Mouse (Mus musculus) adipocyte (in vitro differentiated cells): ENCODE data around the gene Arf5.

Source experiments
- DNase-seq: peaks from one replicate; pipeline ENCODE4 v3.0.0-alpha.2; 2016; ENCODE audit warnings: low spot score

Gene Arf5

DNA sequence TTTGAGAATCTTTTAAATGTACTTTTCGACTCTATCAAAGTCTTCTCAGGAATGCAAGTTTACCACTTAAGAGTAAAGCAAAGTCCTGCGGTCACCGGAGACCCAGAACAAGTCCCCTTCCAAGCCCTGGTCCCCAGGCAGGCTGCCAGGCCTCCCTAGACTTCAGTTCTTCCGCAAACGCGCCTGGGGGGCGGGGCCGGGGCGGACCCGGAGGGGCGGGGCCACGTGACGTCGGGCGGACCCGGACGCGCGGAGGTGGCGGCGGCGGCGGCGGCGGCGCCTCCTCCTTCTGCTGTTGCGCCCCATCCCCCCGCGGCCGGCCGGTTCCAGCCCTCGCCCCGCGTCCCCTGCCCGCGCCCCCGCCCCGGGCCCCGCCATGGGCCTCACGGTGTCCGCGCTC is at the start of gene Arf5:
Gene Arf5 (plus strand): TSS at position 248 of the 400 bp plus-strand sequence.
- DNase-seq = peak; percentile 94

GRCm38 (mm10) chr6:28381983-28382382 is 41.4 kb upstream of the Arf5 start:
- peak; percentile 62 for DNase-seq

GRCm38 (mm10) chr6:28385169-28385568 is 38.2 kb upstream of the Arf5 start:
- no peak for DNase-seq

GRCm38 (mm10) chr6:28389038-28389437 is 34.3 kb upstream of the Arf5 start:
- no peak for DNase-seq

DNA sequence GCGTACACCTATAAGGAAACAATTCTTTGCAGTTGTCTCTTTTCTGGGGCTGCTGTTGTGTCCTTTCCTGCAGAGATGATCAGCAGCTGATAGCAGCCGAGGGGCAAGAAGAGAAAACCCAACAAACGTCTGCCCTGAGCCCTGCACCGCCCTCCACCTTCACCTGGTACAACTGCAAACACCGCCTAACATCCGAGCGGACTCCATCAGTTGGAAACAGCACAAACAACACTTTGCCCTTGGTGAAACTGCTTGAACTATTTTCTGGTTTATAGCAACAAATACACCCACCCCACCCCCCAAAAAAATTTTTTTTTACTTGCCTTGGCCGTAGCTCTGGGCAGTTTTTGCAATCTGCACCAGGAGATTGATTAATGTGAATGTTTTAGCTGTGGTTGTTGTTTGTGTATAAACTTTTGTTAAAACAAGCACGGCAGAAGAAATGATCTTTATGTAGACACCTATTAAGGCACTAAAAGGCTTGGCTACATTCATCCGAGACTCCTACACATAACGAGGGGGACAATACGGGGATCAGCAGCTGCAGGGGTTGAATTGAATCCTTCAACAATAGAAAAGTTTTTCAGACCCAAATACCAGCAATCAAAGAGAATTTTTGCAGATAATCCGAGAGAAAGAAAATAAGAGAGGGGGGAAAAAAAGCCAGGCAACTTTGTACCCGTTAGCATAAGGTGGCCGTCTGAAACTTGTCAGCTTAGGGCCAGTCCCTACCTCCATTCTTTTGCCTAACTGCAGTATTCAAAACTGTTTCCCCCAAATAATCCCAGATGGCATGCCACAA is 27.1 kb upstream of the Arf5 start:
- no peak for DNase-seq

- no peak for DNase-seq
Measured at GRCm38 (mm10) chr6:28396853-28397457, 26.4 kb upstream of the Arf5 start.

GRCm38 (mm10) chr6:28397681-28398203 is 25.6 kb upstream of the Arf5 start, which contains the start of gene Zfp800:
Zfp800 (minus strand) TSS chr6:28398005.
- no peak for DNase-seq

- no peak for DNase-seq
Measured at GRCm38 (mm10) chr6:28398726-28399125, 24.6 kb upstream of the Arf5 start.

GRCm38 (mm10) chr6:28399791-28400190 is 23.6 kb upstream of the Arf5 start:
- no peak for DNase-seq

- DNase-seq = no peak
Measured at GRCm38 (mm10) chr6:28410053-28410452, 13.3 kb upstream of the Arf5 start.

DNA sequence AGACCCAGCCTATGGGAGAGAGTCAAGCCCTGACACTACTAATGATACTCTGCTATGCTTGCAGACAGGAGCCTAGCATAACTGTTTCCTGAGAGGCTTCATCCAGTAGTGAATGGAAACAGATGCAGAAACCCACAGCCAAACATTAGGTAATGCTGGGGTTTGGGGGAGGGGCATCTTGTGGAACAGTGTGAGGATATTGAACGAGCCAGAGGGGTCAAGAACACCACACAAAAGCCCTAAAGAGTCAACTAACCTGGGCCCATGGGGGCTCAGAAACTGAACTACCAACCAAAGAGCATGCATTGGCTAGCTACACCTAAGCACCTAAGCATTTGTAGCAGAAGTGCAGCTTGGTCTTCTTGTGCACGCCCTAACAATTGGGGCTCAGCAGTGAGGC is 12.1 kb upstream of the Arf5 start:
- DNase-seq = no peak

DNA sequence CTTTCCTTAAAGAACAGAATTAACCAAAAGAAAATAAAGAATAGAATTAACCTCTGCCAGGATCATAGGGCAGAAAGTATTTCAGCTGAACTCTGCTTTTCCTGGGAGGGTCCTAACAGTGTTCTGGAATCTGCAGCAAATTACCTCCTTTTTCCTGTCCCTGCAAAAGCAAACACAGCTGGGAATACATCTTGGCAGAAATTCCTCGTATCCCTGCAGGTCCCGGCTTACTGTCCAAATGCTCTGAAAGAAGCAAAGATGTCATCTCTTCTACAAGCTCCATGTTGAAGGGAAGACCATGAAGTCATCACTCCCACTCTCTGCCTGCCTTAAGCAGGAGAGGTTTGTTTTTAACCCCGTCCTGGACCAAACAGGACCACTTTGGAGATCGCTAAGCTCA is 6.4 kb upstream of the Arf5 start:
- DNase-seq = no peak

DNA sequence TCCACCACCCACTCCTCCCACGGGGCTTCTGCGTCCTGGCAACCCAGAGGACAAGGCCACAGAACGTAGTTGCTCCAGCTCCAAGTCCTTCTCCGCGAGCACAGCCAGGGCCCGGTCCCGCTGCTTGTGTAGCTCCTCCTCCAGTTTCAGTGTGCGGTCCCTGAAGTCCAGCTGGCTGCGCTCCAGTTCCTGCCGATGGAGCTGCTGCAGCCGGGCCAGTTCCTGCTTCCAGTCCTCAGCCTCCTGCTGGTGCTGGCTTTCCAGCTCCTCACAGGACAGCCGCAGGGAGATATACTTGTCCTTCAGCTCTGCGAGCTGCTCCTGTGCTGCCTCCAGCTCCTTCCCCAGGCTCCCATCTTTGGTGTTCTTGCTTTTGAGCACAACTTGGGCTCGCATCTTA is 4.9 kb upstream of the Arf5 start:
- DNase-seq = peak; percentile 35

GRCm38 (mm10) chr6:28419673-28420072 is 3.7 kb upstream of the Arf5 start:
- DNase-seq = peak; percentile 55

DNA sequence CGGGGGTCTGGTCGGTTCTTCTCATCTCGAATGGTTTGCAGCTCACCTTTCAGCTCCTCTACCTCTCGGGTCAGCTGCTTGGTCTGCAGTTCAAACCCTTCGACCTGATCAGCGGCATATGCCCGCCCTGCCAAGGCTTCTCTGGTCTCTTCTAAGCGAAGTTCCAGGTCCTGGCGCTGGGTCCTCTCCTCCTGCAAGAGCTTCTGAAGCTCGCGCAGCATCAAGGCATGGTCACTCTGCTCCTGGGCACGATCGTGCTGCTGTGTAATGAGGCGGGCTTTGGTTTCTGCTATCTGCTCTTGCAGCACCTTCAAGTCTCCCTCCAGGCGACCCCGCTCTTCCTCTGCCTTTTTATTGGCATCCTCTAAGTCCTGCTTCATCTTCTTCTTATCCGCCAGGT is 3.0 kb upstream of the Arf5 start:
- DNase-seq = no peak

GRCm38 (mm10) chr6:28420865-28421264 is 2.5 kb upstream of the Arf5 start:
- DNase-seq = no peak

DNA sequence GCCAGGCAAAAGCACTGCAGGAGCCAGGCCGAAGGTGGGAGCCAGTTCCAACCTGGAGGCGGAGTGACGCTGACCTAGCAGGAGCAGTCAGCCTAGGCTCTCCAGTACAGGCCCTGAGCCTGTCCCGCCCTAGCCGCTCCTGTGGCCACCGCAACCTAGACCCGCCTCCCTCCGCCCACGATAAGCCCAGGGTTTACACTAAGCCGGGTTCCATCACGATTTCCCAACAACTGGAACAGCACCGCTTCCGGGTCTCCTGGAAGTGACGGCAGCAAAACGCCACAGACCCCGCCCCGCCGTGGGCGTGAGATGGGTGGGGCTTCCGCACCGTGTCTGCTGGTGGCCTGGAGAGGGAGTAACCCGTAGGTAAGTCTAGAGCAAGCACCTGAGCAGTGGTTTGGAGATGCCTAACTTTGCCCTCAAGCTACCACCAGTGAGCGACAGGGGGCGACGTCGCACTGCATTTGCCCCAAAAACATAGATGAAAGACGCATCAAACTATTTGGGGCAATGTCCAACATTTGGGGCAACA is 1.8 kb upstream of the Arf5 start:
- peak; percentile 99 for DNase-seq

DNA sequence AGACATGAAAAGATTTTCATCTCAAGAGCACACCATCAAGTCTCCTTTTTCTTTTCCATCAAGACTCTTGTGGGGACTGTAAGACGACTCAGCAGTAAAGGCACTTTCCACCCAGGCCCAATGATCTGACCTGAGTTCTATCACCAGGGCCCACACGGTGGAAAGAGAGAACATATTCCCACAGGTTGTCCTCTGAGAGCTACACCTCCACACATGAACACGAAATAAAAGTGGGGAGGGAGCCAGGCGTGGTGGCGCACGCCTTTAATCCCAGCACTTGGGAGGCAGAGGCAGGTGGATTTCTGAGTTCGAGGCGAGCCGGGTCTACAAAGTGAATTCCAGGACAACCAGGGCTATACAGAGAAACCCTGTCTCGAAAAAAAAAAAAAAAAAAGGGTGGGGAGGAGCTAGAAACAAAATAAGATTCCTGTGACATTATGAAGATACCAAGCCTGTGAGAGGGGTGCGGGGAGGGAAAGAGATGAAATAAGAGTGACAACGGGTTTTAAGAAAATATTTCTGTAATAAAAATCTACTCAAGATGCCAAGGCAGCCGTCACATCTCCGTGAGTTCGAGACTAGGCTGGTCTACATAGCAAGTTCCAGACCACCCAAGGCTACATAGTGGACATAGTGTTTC is 589 bp upstream of the Arf5 start:
- peak; percentile 34 for DNase-seq

GRCm38 (mm10) chr6:28423767-28424695 is 671 bp downstream of the Arf5 start:
- peak; percentile 57 for DNase-seq

DNA sequence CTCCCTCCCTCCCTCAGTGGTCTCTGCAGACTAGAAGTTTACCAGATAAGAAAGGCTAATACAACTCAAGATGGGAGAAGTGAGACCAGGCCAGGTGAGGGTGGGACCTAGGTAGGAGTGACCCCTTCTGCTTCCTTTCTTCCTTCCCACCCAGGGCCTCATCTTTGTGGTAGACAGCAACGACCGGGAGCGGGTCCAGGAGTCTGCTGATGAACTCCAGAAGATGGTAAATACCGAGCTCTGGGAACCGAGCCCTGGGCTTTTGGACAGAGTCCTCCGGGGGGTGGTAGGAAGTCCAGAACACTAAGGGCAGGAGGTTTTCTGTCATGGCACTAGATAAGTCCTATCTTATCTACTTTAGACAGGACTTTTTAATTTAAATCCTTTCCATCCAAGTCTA is 1.7 kb downstream of the Arf5 start:
- DNase-seq = no peak

GRCm38 (mm10) chr6:28427096-28427839 is 3.9 kb downstream of the Arf5 start, which contains the start of gene Fscn3:
Fscn3 (plus strand) TSS chr6:28427789.
- DNase-seq = no peak
